Comparison of ENCODE assay signal across 12 mouse cellular contexts in genomic region chr4:114336029-114336746, GRCm38 (mm10).
DNase-seq lines count a peak whose midpoint lies in the region; ATAC-seq lines count a peak whose summit lies in the region.
"Had no signal": no experiment of that assay in that cellular context is flagged by ENCODE, and none has a peak within 500 bp of the region (broad histone marks: within the 10 kb centered on the region; RNA-seq: fewer than 3 reads in every experiment).

No protein-coding gene starts in this region.

- 31% methylated on average over 4 of the region's 4 CpGs for WGBS in kidney, embryonic 15.5 days
- WGBS in liver, embryonic 12.5 days (ENCODE audit: insufficient replicate concordance): 18% methylated on average over 4 of the region's 4 CpGs

- no peak overlapping the region for H3K27ac ChIP-seq in kidney, embryonic 15.5 days
- H3K27ac ChIP-seq in liver, embryonic 12.5 days: no peak overlapping the region
- H3K27ac ChIP-seq: limb, embryonic 12.5 days; macrophage had no signal

- no peak for ATAC-seq in kidney, embryonic 15.5 days (replicated peaks; ENCODE audit: low FRiP score)
- ATAC-seq in liver, embryonic 12.5 days: no peak

- H3K4me2 ChIP-seq in kidney, embryonic 15.5 days: no peak overlapping the region
- H3K4me2 ChIP-seq in liver, embryonic 12.5 days: no peak overlapping the region
- H3K4me2 ChIP-seq: limb, embryonic 12.5 days had no signal

- H3K4me1 ChIP-seq in kidney, embryonic 15.5 days: peaks cover 10% of the 10 kb centered on the region; the same call in 1 of the 2 replicates
- no peaks in the 10 kb centered on the region for H3K4me1 ChIP-seq in liver, embryonic 12.5 days
- H3K4me1 ChIP-seq: limb, embryonic 12.5 days had no signal

- peaks cover 6% of the 10 kb centered on the region; the same call in 1 of the 2 replicates for H3K27me3 ChIP-seq in kidney, embryonic 15.5 days
- H3K27me3 ChIP-seq in liver, embryonic 12.5 days (replicated peaks): no peaks in the 10 kb centered on the region

- DNase-seq in kidney, adult 18-20 months: peak; percentile 14
- DNase-seq in adipocyte (ENCODE audit: low spot score): peak; percentile 26
- peak; percentile 63 for DNase-seq in fibroblast of lung, adult 2 months (ENCODE audit: low read depth)
- peak; percentile 50 for DNase-seq in lung, postnatal 10 days
- DNase-seq in ovary, postnatal 10 days (ENCODE audit: low spot score): no peak
- no peak for DNase-seq in thymus, postnatal 25 days
- DNase-seq: gastrocnemius, postnatal 10 days; layer of hippocampus, adult 9-11 months had no signal

- H3K36me3 ChIP-seq in kidney, embryonic 15.5 days: no peaks in the 10 kb centered on the region
- H3K36me3 ChIP-seq in liver, embryonic 12.5 days: no peaks in the 10 kb centered on the region
- H3K36me3 ChIP-seq: limb, embryonic 12.5 days had no signal

- no peak overlapping the region for H3K4me3 ChIP-seq in kidney, embryonic 15.5 days (replicated peaks)
- H3K4me3 ChIP-seq in liver, embryonic 12.5 days: no peak overlapping the region
- H3K4me3 ChIP-seq: limb, embryonic 12.5 days had no signal

- no peaks in the 10 kb centered on the region for H3K9me3 ChIP-seq in kidney, embryonic 15.5 days (replicated peaks)
- no peaks in the 10 kb centered on the region for H3K9me3 ChIP-seq in liver, embryonic 12.5 days (replicated peaks)
- H3K9me3 ChIP-seq: limb, embryonic 12.5 days had no signal

- H3K9ac ChIP-seq in kidney, embryonic 15.5 days: no peak overlapping the region
- H3K9ac ChIP-seq in liver, embryonic 12.5 days: no peak overlapping the region
- H3K9ac ChIP-seq: limb, embryonic 12.5 days had no signal

Comparison
In these comparisons a context has a peak if more than half of its experiments do, and no peak if none do; other contexts are left out.
1. DNase-seq: peak in kidney, adult 18-20 months (single experiment), adipocyte (single experiment), fibroblast of lung, adult 2 months (single experiment) and lung, postnatal 10 days (single experiment); none in ovary, postnatal 10 days (single experiment) and thymus, postnatal 25 days (single experiment).